ENCODE assay signal across 8 mouse cellular contexts in genomic region chr17:15467669-15468068, GRCm38 (mm10). TPM values are rescaled to one million over a fixed set of nuclear protein-coding genes. Genes with fewer than 3 reads are reported as not detected.
A peak's percentile ranks its signal among the peaks of the same experiment; 100 is the strongest.
DNase-seq lines count a peak whose midpoint lies in the region; ATAC-seq and TF ChIP-seq lines count a peak whose summit lies in the region.

No protein-coding gene starts in this region.

- no peak overlapping the region for H3K4me3 ChIP-seq in liver, adult 2 months (ENCODE audit: insufficient read depth, low read depth, low read length)
- H3K4me3 ChIP-seq in myocyte = no peak overlapping the region
- H3K4me3 ChIP-seq in stomach, embryonic 16.5 days (replicated peaks; ENCODE audit: low read length) = no peak overlapping the region

- no peaks in the 10 kb centered on the region for H3K9me3 ChIP-seq in stomach, embryonic 16.5 days (replicated peaks; ENCODE audit: control insufficient read depth, low read length)

- H3K9ac ChIP-seq in liver, adult 2 months (ENCODE audit: low read depth, low read length) = no peak overlapping the region
- no peak overlapping the region for H3K9ac ChIP-seq in stomach, embryonic 16.5 days (ENCODE audit: low read length)

- H3K27me3 ChIP-seq in liver, adult 2 months (ENCODE audit: control insufficient read depth, insufficient read depth, low read length) = no peaks in the 10 kb centered on the region
- no peaks in the 10 kb centered on the region for H3K27me3 ChIP-seq in myocyte (ENCODE audit: control insufficient read depth, insufficient read depth, insufficient read length)
- H3K27me3 ChIP-seq in stomach, embryonic 16.5 days (ENCODE audit: control insufficient read depth, insufficient read depth, low read length) = no peaks in the 10 kb centered on the region

- intact Hi-C loops in gastrocnemius, postnatal 36 days (cut with DNase I) = loop anchor here (2.0 kb wide), 2 partner anchors 47 to 401 kb away; no protein-coding TSS in a partner anchor

- H3K27ac ChIP-seq in liver, adult 2 months (replicated peaks; ENCODE audit: insufficient read depth, low read depth, low read length) = no peak overlapping the region
- no peak overlapping the region for H3K27ac ChIP-seq in stomach, embryonic 16.5 days (ENCODE audit: low read length)

- DNase-seq in B cell, adult 2 months = peak; percentile 76
- DNase-seq in adrenal gland, adult 18-20 months (ENCODE audit: low spot score in 2 of 2) = peak; percentile 64 to 76
- peak; percentile 86 for DNase-seq in embryo, embryonic 10 days (ENCODE audit: low spot score)
- peak; percentile 55 to 66 for DNase-seq in gastrocnemius, postnatal 36 days
- DNase-seq in kidney, adult 8-10 months = peak; percentile 23 to 61
- DNase-seq in liver, adult 2 months (ENCODE audit: extremely low read depth, low read depth, low spot score) = peak; percentile 53

- peak overlapping the region; percentile 30 for H3K4me2 ChIP-seq in myocyte (ENCODE audit: low read depth)
- H3K4me2 ChIP-seq in stomach, embryonic 16.5 days (ENCODE audit: low read depth, low read length) = no peak overlapping the region

- no peaks in the 10 kb centered on the region for H3K4me1 ChIP-seq in liver, adult 2 months (ENCODE audit: control insufficient read depth, insufficient read depth, low read length)
- no peaks in the 10 kb centered on the region for H3K4me1 ChIP-seq in stomach, embryonic 16.5 days (ENCODE audit: control insufficient read depth, insufficient read depth, low read length)

- no peaks in the 10 kb centered on the region; the same call in 1 of the 2 replicates for H3K79me2 ChIP-seq in liver, adult 2 months (ENCODE audit: control insufficient read depth, insufficient read depth, low read length)
- H3K79me2 ChIP-seq in myocyte (ENCODE audit: control insufficient read depth, insufficient read depth) = no peaks in the 10 kb centered on the region

- peaks cover 25% of the 10 kb centered on the region; the same call in 1 of the 2 replicates for H3K36me3 ChIP-seq in liver, adult 2 months (ENCODE audit: control insufficient read depth, insufficient read depth, low read length)
- no peaks in the 10 kb centered on the region for H3K36me3 ChIP-seq in myocyte (ENCODE audit: control insufficient read depth, insufficient read depth)
- peaks cover 2% of the 10 kb centered on the region; the same call in 1 of the 2 replicates for H3K36me3 ChIP-seq in stomach, embryonic 16.5 days (ENCODE audit: control insufficient read depth, insufficient read depth, low read length)

- WGBS in liver, adult 2 months = 13% methylated on average over 5 of the region's 5 CpGs
- 18% methylated on average over 5 of the region's 5 CpGs for WGBS in stomach, embryonic 16.5 days

- peak; percentile 40; the same call in 1 of the 2 replicates for ATAC-seq in stomach, embryonic 16.5 days (ENCODE audit: insufficient read depth, low FRiP score)

- peak; percentile 95 for TF ChIP-seq CTCF in liver, adult 2 months (IDR thresholded peaks at IDR 0.05; ENCODE audit: low read depth, low read length)

- H3ac ChIP-seq in myocyte (ENCODE audit: control insufficient read depth, insufficient read length) = no peak overlapping the region

- no peak for TF ChIP-seq POLR2A in liver, adult 2 months (IDR thresholded peaks at IDR 0.05; ENCODE audit: extremely low read depth, insufficient read depth, low read length)
- TF ChIP-seq POLR2A in myocyte (IDR thresholded peaks at IDR 0.05; ENCODE audit: insufficient read length, low read depth) = no peak

TF ChIP-seq in myocyte, 11 proteins besides CTCF, POLR2A, EP300 and RAD21:
- TF ChIP-seq USF1 (IDR thresholded peaks at IDR 0.05; ENCODE audit: low read depth) (no peak), MYOG (IDR thresholded peaks at IDR 0.05; ENCODE audit: control insufficient read depth in 1 of 3, insufficient read depth in 1 of 3, insufficient read length in 2 of 3, low read depth in 2 of 3) (no peak), POLR2AphosphoS2 (IDR thresholded peaks at IDR 0.05; ENCODE audit: insufficient read length, low read depth) (peak; percentile 32), MAX (IDR thresholded peaks at IDR 0.05; ENCODE audit: low read depth) (no peak), SRF (IDR thresholded peaks at IDR 0.05; ENCODE audit: control insufficient read depth, insufficient read length, low read depth) (no peak), TCF12 (IDR thresholded peaks at IDR 0.05; ENCODE audit: insufficient read depth, poor library complexity, severe bottlenecking) (no peak)

RNA-seq across cellular contexts. Expression of gene Psmb1, which starts 31.9 kb away (rescaled TPM):
- 100 to 1,000 TPM; 166 to 169 TPM for total RNA-seq in adrenal gland, adult 18-20 months (2021)
- total RNA-seq in gastrocnemius, postnatal 36 days (2021) = 100 to 1,000 TPM in 1 of 2 experiments, 10 to 100 TPM in 1; 85.0 to 103 TPM
- total RNA-seq in liver, adult 2 months (2014; rRNA removed) = 212 and 260 TPM in 2 replicates
- polyA plus RNA-seq in liver, adult 2 months (2012; rRNA removed) = 71.2 and 87.0 TPM in 2 replicates
- 220 TPM for polyA plus RNA-seq in myocyte (2012; fragmentation: generic; extraction: Trizol)
- 227 and 231 TPM in 2 replicates for polyA plus RNA-seq in stomach, embryonic 16.5 days (2015; fragmentation: Nextera tagmentation; extraction: Ambion mirVana)

RNA-seq across cellular contexts. Expression of gene Tbp, which starts 32.0 kb away (rescaled TPM):
- 10 to 100 TPM; 24.2 to 31.8 TPM for total RNA-seq in adrenal gland, adult 18-20 months (2021)
- total RNA-seq in gastrocnemius, postnatal 36 days (2021) = 1 to 10 TPM; 5.9 to 8.2 TPM
- 4.9 and 5.5 TPM in 2 replicates for total RNA-seq in liver, adult 2 months (2014; rRNA removed)
- 20.0 and 25.5 TPM in 2 replicates for polyA plus RNA-seq in liver, adult 2 months (2012; rRNA removed)
- polyA plus RNA-seq in myocyte (2012; fragmentation: generic; extraction: Trizol) = 12.2 TPM
- 38.0 and 39.8 TPM in 2 replicates for polyA plus RNA-seq in stomach, embryonic 16.5 days (2015; fragmentation: Nextera tagmentation; extraction: Ambion mirVana)

RNA-seq across cellular contexts. Expression of gene Pdcd2, which starts 59.4 kb away (rescaled TPM):
- total RNA-seq in adrenal gland, adult 18-20 months (2021) = 10 to 100 TPM; 29.3 to 37.7 TPM
- 10 to 100 TPM; 13.9 to 20.1 TPM for total RNA-seq in gastrocnemius, postnatal 36 days (2021)
- total RNA-seq in liver, adult 2 months (2014; rRNA removed) = 25.9 and 32.9 TPM in 2 replicates
- polyA plus RNA-seq in liver, adult 2 months (2012; rRNA removed) = 20.8 and 25.1 TPM in 2 replicates
- polyA plus RNA-seq in myocyte (2012; fragmentation: generic; extraction: Trizol) = 43.4 TPM
- 31.1 and 42.6 TPM in 2 replicates for polyA plus RNA-seq in stomach, embryonic 16.5 days (2015; fragmentation: Nextera tagmentation; extraction: Ambion mirVana)
